Mouse (Mus musculus): Measurements from ENCODE around the gene Ralgps2. TPM values are rescaled to one million over a fixed set of nuclear protein-coding genes. Genes with fewer than 3 reads are reported as not detected.

Ralgps2 gene
- polyA plus RNA-seq, 1 experiment, result 65.8 TPM

- Histone ChIP-seq H3K4me1 (ENCODE audit: control insufficient read depth, insufficient read depth, low read length) (peaks cover 2% of the 10 kb centered on the region), H3K9me3 (replicated peaks; ENCODE audit: control insufficient read depth, insufficient read depth, low read length, poor library complexity, severe bottlenecking) (no peaks in the 10 kb centered on the region), H3K4me3 (ENCODE audit: low read depth, low read length) (no peak overlapping the region), H3K27me3 (ENCODE audit: control insufficient read depth, insufficient read depth, low read length, poor library complexity, severe bottlenecking) (no peaks in the 10 kb centered on the region), H3K27ac (ENCODE audit: insufficient read depth, low read length) (no peak overlapping the region), H3K36me3 (ENCODE audit: control insufficient read depth, insufficient read depth, low read length, poor library complexity, severe bottlenecking) (no peaks in the 10 kb centered on the region), H3K9ac (ENCODE audit: low read depth, poor library complexity, severe bottlenecking) (no peak overlapping the region)
- TF ChIP-seq POLR2A (IDR thresholded peaks at IDR 0.05; ENCODE audit: insufficient read depth, low read length) (no peak), CTCF (IDR thresholded peaks at IDR 0.05; ENCODE audit: low read depth, low read length) (no peak), EP300 (IDR thresholded peaks at IDR 0.05; ENCODE audit: insufficient read depth, low read depth, low read length) (no peak)
Measured at GRCm38 (mm10) chr1:156957360-156957759, 17.9 kb upstream of the Ralgps2 start.

DNA sequence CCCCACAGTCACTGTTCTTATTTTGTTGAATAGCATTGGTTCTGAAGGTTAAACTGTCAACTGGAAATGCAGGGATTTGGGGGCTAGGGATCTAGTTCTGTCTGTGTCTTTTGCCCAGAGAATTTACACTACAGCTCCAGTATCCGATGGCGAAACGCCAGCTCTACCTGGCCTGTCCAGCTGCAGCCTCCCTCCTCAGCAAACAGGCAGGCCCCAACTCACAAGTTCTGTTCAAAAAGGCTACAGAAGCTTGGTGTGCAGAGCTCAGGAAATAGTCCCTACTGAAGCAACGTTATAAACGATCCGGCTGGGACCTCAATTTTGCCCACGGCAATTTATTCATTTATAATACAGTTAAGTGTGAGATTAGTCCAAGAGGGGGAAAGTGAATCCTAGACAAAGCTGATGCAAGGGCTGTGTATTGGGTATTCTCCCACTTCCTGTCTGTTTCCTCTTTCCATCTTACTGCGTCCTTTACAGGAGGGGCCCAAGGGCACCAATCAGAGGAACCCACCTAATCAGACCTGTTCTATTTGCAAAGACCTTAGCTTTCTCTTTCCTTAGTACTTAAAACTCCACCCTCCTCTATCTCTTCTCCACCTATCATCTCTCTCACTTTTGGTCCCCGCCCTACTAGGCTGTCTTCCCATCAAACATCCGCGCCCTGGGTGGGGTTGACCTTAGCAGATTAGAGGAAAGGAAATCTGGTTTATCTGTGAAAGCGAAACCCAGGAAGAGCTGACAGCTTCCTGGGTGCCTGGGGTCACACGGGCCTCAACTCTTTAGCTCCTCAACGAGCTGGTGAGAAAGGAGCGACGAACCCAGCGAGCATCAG lies 16.7 kb upstream of the Ralgps2 start:
- Histone ChIP-seq H3K27ac (ENCODE audit: insufficient read depth, low read length) (peak overlapping the region; percentile 74), H3K4me3 (ENCODE audit: low read depth, low read length) (0 out of 2 replicates have a peak overlapping the region, but pooled peaks have one; percentile 8), H3K4me1 (ENCODE audit: control insufficient read depth, insufficient read depth, low read length) (no peaks in the 10 kb centered on the region), H3K9me3 (replicated peaks; ENCODE audit: control insufficient read depth, insufficient read depth, low read length, poor library complexity, severe bottlenecking) (no peaks in the 10 kb centered on the region), H3K27me3 (ENCODE audit: control insufficient read depth, insufficient read depth, low read length, poor library complexity, severe bottlenecking) (no peaks in the 10 kb centered on the region), H3K36me3 (ENCODE audit: control insufficient read depth, insufficient read depth, low read length, poor library complexity, severe bottlenecking) (no peaks in the 10 kb centered on the region), H3K9ac (ENCODE audit: low read depth, poor library complexity, severe bottlenecking) (no peak overlapping the region)
- TF ChIP-seq CTCF (IDR thresholded peaks at IDR 0.05; ENCODE audit: low read depth, low read length), result no peak
- TF ChIP-seq EP300 (IDR thresholded peaks at IDR 0.05; ENCODE audit: insufficient read depth, low read depth, low read length), result peak; percentile 59; the same call in 1 of the 2 replicates

- TF ChIP-seq POLR2A (IDR thresholded peaks at IDR 0.05; ENCODE audit: insufficient read depth, low read length) (no peak), EP300 (IDR thresholded peaks at IDR 0.05; ENCODE audit: insufficient read depth, low read depth, low read length) (no peak), CTCF (IDR thresholded peaks at IDR 0.05; ENCODE audit: low read depth, low read length) (no peak)
- no peak overlapping the region for H3K4me3 ChIP-seq (ENCODE audit: low read depth, low read length)
- H3K4me1 ChIP-seq (ENCODE audit: control insufficient read depth, insufficient read depth, low read length), result peaks cover 2% of the 10 kb centered on the region
- no peaks in the 10 kb centered on the region for H3K9me3 ChIP-seq (replicated peaks; ENCODE audit: control insufficient read depth, insufficient read depth, low read length, poor library complexity, severe bottlenecking)
- H3K27ac ChIP-seq (ENCODE audit: insufficient read depth, low read length), result no peak overlapping the region
- no peaks in the 10 kb centered on the region for H3K27me3 ChIP-seq (ENCODE audit: control insufficient read depth, insufficient read depth, low read length, poor library complexity, severe bottlenecking)
- H3K9ac ChIP-seq (ENCODE audit: low read depth, poor library complexity, severe bottlenecking), result no peak overlapping the region
- H3K36me3 ChIP-seq (ENCODE audit: control insufficient read depth, insufficient read depth, low read length, poor library complexity, severe bottlenecking), result no peaks in the 10 kb centered on the region
Measured at GRCm38 (mm10) chr1:156954216-156954615, 14.8 kb upstream of the Ralgps2 start.

- H3K27ac ChIP-seq (ENCODE audit: insufficient read depth, low read length), result no peak overlapping the region
- H3K9me3 ChIP-seq (replicated peaks; ENCODE audit: control insufficient read depth, insufficient read depth, low read length, poor library complexity, severe bottlenecking), result no peaks in the 10 kb centered on the region
- H3K4me1 ChIP-seq (ENCODE audit: control insufficient read depth, insufficient read depth, low read length), result peaks cover 2% of the 10 kb centered on the region
- H3K36me3 ChIP-seq (ENCODE audit: control insufficient read depth, insufficient read depth, low read length, poor library complexity, severe bottlenecking), result no peaks in the 10 kb centered on the region
- TF ChIP-seq CTCF (IDR thresholded peaks at IDR 0.05; ENCODE audit: low read depth, low read length) (no peak), EP300 (IDR thresholded peaks at IDR 0.05; ENCODE audit: insufficient read depth, low read depth, low read length) (no peak), POLR2A (IDR thresholded peaks at IDR 0.05; ENCODE audit: insufficient read depth, low read length) (no peak)
- no peaks in the 10 kb centered on the region for H3K27me3 ChIP-seq (ENCODE audit: control insufficient read depth, insufficient read depth, low read length, poor library complexity, severe bottlenecking)
- H3K4me3 ChIP-seq (ENCODE audit: low read depth, low read length), result no peak overlapping the region
- no peak overlapping the region for H3K9ac ChIP-seq (ENCODE audit: low read depth, poor library complexity, severe bottlenecking)
Measured at GRCm38 (mm10) chr1:156950354-156950753, 10.9 kb upstream of the Ralgps2 start.

- Histone ChIP-seq H3K9ac (ENCODE audit: low read depth, poor library complexity, severe bottlenecking) (peak overlapping the region; percentile 94; the same call in 1 of the 2 replicates), H3K4me1 (ENCODE audit: control insufficient read depth, insufficient read depth, low read length) (peaks cover 5% of the 10 kb centered on the region), H3K9me3 (replicated peaks; ENCODE audit: control insufficient read depth, insufficient read depth, low read length, poor library complexity, severe bottlenecking) (no peaks in the 10 kb centered on the region), H3K27me3 (ENCODE audit: control insufficient read depth, insufficient read depth, low read length, poor library complexity, severe bottlenecking) (no peaks in the 10 kb centered on the region; the same call in 1 of the 2 replicates), H3K4me3 (ENCODE audit: low read depth, low read length) (no peak overlapping the region), H3K36me3 (ENCODE audit: control insufficient read depth, insufficient read depth, low read length, poor library complexity, severe bottlenecking) (no peaks in the 10 kb centered on the region), H3K27ac (ENCODE audit: insufficient read depth, low read length) (no peak overlapping the region)
- TF ChIP-seq EP300 (IDR thresholded peaks at IDR 0.05; ENCODE audit: insufficient read depth, low read depth, low read length) (no peak), POLR2A (IDR thresholded peaks at IDR 0.05; ENCODE audit: insufficient read depth, low read length) (no peak), CTCF (IDR thresholded peaks at IDR 0.05; ENCODE audit: low read depth, low read length) (no peak)
Measured at GRCm38 (mm10) chr1:156940584-156940983, 1.2 kb upstream of the Ralgps2 start.

DNA sequence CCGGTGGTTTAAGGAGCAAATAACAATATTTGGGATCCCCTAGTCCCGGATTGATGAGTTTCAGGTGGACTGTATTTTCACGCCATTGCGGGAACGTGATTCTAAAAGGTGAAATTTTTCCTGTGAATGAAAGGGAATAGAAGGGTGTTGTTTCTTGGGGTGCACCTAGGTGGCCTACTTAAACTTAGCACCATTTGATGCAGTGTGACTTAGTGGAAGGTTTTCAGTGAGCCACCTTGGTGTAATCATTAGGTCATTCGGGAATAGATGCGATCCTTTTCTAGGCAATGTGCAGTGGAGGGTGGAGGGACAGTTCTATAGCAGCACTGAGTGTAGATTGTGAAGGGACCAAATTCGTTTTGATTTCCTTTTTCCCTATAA lies 706 bp upstream of the Ralgps2 start:
- Histone ChIP-seq H3K27ac (ENCODE audit: insufficient read depth, low read length) (peak overlapping the region; percentile 60), H3K9ac (ENCODE audit: low read depth, poor library complexity, severe bottlenecking) (peak overlapping the region; percentile 94), H3K9me3 (replicated peaks; ENCODE audit: control insufficient read depth, insufficient read depth, low read length, poor library complexity, severe bottlenecking) (no peaks in the 10 kb centered on the region), H3K27me3 (ENCODE audit: control insufficient read depth, insufficient read depth, low read length, poor library complexity, severe bottlenecking) (no peaks in the 10 kb centered on the region; the same call in 1 of the 2 replicates), H3K4me3 (ENCODE audit: low read depth, low read length) (peak overlapping the region; percentile 90), H3K4me1 (ENCODE audit: control insufficient read depth, insufficient read depth, low read length) (peaks cover 5% of the 10 kb centered on the region), H3K36me3 (ENCODE audit: control insufficient read depth, insufficient read depth, low read length, poor library complexity, severe bottlenecking) (no peaks in the 10 kb centered on the region)
- TF ChIP-seq POLR2A (IDR thresholded peaks at IDR 0.05; ENCODE audit: insufficient read depth, low read length), result no peak

Data from ES-Bruce4 (cell line).